13 mouse cellular contexts compared by ENCODE assay signal in the genomic region with DNA sequence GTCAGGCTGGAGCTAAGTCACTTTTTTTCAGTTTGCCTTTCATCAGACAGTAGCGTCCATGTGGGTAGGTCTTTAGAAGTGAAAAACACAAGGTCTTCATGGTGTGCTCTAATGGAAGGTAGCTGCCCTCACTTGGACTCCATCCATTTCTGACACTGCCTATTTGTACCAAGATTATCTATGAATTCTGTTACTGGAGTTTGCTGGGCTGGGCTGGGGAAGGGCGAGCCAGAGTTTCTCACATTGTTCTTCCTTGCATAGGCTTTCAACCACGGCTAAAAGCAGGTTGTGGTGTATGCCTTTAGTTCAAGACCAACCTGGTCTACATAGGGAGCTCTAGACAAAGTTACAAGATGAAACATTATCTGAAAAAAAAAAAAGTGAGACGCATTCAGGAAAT.
"Had no signal": no experiment of that assay in that cellular context is flagged by ENCODE, and none has a peak within 500 bp of the region (broad histone marks: within the 10 kb centered on the region; RNA-seq: fewer than 3 reads in every experiment).

No protein-coding gene starts in this region.

- H3K9ac ChIP-seq: liver, embryonic 13.5 days; neural tube, embryonic 13.5 days had no signal

- H3K4me3 ChIP-seq: layer of hippocampus, adult 2 months; liver, embryonic 13.5 days; neural tube, embryonic 13.5 days had no signal

- H3K36me3 ChIP-seq: liver, embryonic 13.5 days; neural tube, embryonic 13.5 days had no signal

- H3K4me1 ChIP-seq: liver, embryonic 13.5 days had no signal

- H3K4me2 ChIP-seq: liver, embryonic 13.5 days; neural tube, embryonic 13.5 days had no signal

- ATAC-seq: intestine, postnatal 0 days had no signal

- H3K9me3 ChIP-seq: liver, embryonic 13.5 days; neural tube, embryonic 13.5 days had no signal

- H3K27ac ChIP-seq: kidney, postnatal 0 days; liver, embryonic 13.5 days; neural tube, embryonic 13.5 days had no signal

- DNase-seq: kidney, adult 2 months; kidney, postnatal 25 days; left cerebral cortex, postnatal 4 days; liver, embryonic 13.5 days; lung, adult 2 months; lung, postnatal 14 days; lung, postnatal 4 days; midbrain, embryonic 14.5 days; thymus, postnatal 25 days had no signal

- H3K27me3 ChIP-seq: liver, embryonic 13.5 days; neural tube, embryonic 13.5 days had no signal
